Mouse (Mus musculus): ENCODE measurements around the gene Ugt1a6a.
"Not testable (repeated sequence)": the region's sequence is repeated elsewhere in the genome, so short reads cannot be mapped to it uniquely, and the experiment has no call there.

Gene Ugt1a6a

GRCm38 (mm10) chr1:88134457-88135011 is at the start of gene Ugt1a6a:
TSS of gene Ugt1a6a (plus strand) at chr1:88134809.
- DNase-seq (ENCODE audit: low read depth, low spot score): not testable (repeated sequence)

GRCm38 (mm10) chr1:88086125-88086524 is 48.5 kb upstream of the Ugt1a6a start:
- DNase-seq (ENCODE audit: low read depth, low spot score): no peak

GRCm38 (mm10) chr1:88087513-88087912 is 47.1 kb upstream of the Ugt1a6a start, which contains the start of gene Ugt1a8:
TSS of gene Ugt1a8 (plus strand) at chr1:88087813.
- DNase-seq (ENCODE audit: low read depth, low spot score): no peak

- DNase-seq (ENCODE audit: low read depth, low spot score): no peak
These were observed 42.3 kb upstream of the Ugt1a6a start for GRCm38 (mm10) chr1:88092341-88092740.

- not testable (repeated sequence) for DNase-seq (ENCODE audit: low read depth, low spot score)
These were observed 40.3 kb upstream of the Ugt1a6a start for GRCm38 (mm10) chr1:88094270-88094676.

- peak; percentile 18 for DNase-seq (ENCODE audit: low read depth, low spot score)
These were observed 39.6 kb upstream of the Ugt1a6a start, which contains the start of gene Ugt1a7c for GRCm38 (mm10) chr1:88094941-88095492. TSS of gene Ugt1a7c (plus strand) at chr1:88095062.

- DNase-seq (ENCODE audit: low read depth, low spot score): not testable (repeated sequence)
These were observed 36.1 kb upstream of the Ugt1a6a start for GRCm38 (mm10) chr1:88098546-88098945.

GRCm38 (mm10) chr1:88099691-88100090 is 34.9 kb upstream of the Ugt1a6a start:
- not testable (repeated sequence) for DNase-seq (ENCODE audit: low read depth, low spot score)

- not testable (repeated sequence) for DNase-seq (ENCODE audit: low read depth, low spot score)
These were observed 31.6 kb upstream of the Ugt1a6a start, which contains the start of gene Ugt1a6b for GRCm38 (mm10) chr1:88103019-88103418. TSS of gene Ugt1a6b (plus strand) at chr1:88103252.

- DNase-seq (ENCODE audit: low read depth, low spot score): not testable (repeated sequence)
These were observed 30.7 kb upstream of the Ugt1a6a start for GRCm38 (mm10) chr1:88103697-88104468.

GRCm38 (mm10) chr1:88104667-88105430 is 29.8 kb upstream of the Ugt1a6a start:
- no peak for DNase-seq (ENCODE audit: low read depth, low spot score)

GRCm38 (mm10) chr1:88105656-88106055 is 29.0 kb upstream of the Ugt1a6a start:
- no peak for DNase-seq (ENCODE audit: low read depth, low spot score)

- not testable (repeated sequence) for DNase-seq (ENCODE audit: low read depth, low spot score)
These were observed 25.5 kb upstream of the Ugt1a6a start for GRCm38 (mm10) chr1:88109027-88109557.

- not testable (repeated sequence) for DNase-seq (ENCODE audit: low read depth, low spot score)
These were observed 25.0 kb upstream of the Ugt1a6a start for GRCm38 (mm10) chr1:88109604-88110003.

- not testable (repeated sequence) for DNase-seq (ENCODE audit: low read depth, low spot score)
These were observed 21.8 kb upstream of the Ugt1a6a start for GRCm38 (mm10) chr1:88112769-88113168.

- not testable (repeated sequence) for DNase-seq (ENCODE audit: low read depth, low spot score)
These were observed 14.1 kb upstream of the Ugt1a6a start for GRCm38 (mm10) chr1:88120550-88120949.

- DNase-seq (ENCODE audit: low read depth, low spot score): not testable (repeated sequence)
These were observed 13.1 kb upstream of the Ugt1a6a start for GRCm38 (mm10) chr1:88121521-88121920.

GRCm38 (mm10) chr1:88125827-88126360 is 8.7 kb upstream of the Ugt1a6a start:
- not testable (repeated sequence) for DNase-seq (ENCODE audit: low read depth, low spot score)

GRCm38 (mm10) chr1:88129091-88129490 is 5.5 kb upstream of the Ugt1a6a start:
- DNase-seq (ENCODE audit: low read depth, low spot score): not testable (repeated sequence)

- not testable (repeated sequence) for DNase-seq (ENCODE audit: low read depth, low spot score)
These were observed 4.4 kb upstream of the Ugt1a6a start for GRCm38 (mm10) chr1:88130223-88130622.

- no peak for DNase-seq (ENCODE audit: low read depth, low spot score)
These were observed 627 bp upstream of the Ugt1a6a start for GRCm38 (mm10) chr1:88133908-88134456.

Data from mesoderm, embryonic 11.5 days (tissue).